Mouse (Mus musculus): Measurements from ENCODE around the gene Nadk.
"Not testable (repeated sequence)": the region's sequence is repeated elsewhere in the genome, so short reads cannot be mapped to it uniquely, and the experiment has no call there.

Nadk gene

DNA sequence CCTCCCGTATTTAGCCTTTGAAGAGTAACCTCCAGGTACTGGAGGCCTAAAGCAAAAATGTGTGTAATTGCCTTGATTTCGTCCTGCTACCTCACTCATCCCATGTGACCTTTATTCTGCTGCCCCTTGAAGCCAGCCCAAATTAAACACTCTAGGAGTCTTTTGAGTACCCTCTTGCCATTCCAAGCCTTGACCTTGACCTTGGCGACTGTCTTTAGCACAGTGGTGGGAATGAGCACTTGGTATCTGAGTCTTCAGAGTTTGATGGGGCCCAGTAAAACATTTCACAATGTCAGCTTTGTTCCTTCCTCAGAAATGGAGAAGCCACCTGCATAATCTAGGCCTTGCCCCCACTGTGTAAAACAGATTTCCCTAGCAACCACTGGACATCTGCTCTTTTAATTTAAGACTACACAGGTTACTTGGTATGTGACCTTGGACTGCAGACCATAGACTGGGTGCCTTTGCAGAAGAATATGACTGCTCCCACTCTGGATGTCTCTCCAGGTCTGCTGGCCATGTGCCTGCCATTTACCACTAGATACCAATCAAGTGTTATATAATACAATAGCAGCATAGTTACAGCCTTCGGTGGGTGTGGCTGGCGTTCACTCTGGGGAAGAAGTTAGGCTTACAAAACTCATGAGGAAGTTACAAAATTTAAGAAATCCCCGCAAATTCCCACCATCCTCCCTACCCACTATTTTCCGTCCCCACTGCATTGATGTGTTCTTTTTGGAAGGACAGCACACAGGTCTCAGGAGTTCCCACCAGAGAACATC, at the start of gene Nadk:
Gene Nadk, plus strand, starts transcription at position 718 of the 782 bp plus-strand sequence.
- DNase-seq: peak; percentile 43

DNA sequence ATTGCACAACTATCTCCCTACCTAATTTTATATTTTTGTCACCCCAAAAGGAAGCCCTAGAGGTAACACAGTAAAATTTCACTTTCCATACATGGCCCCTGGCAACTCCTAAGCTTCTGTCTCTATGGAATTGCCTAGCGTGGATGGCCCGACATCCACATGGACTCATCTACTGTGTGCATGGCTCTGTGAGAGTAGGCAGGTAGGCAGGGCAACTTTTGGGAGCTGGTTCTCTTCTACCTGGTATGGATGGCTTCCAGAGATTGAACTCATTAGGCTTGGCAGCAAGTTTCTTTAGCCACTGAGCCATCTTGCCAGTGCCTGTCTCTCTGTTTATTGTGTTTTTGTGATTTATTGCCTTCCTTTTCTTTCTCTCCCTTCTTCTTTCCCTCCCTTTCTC, 47.4 kb upstream of the Nadk start:
- DNase-seq: no peak

DNA sequence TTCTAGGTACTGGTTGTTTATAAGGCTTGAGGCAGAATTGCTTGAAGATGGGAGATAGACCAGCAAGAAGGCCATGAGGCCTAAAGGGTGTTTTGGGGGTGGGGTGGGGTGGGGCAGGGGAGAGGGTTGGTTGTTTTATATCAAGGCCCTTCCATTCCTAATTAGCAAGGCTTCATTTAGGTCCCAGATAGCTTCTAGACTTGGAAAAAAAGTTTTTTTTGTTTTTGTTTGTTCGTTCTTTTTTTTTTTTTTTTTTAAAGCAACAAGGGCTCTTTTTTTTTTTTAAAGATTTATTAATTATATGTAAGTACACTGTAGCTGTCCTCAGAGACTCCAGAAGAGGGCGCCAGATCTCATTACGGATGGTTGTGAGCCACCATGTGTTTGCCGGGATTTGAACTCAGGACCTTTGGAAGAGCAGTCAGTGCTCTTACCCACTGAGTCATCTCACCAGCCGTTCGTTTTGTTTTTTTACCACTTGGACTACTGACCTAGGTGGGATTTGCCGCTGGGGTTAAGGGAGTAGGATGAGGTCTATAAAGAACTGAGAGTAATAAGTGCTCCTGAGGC, 44.1 kb upstream of the Nadk start:
- no peak for DNase-seq

DNA sequence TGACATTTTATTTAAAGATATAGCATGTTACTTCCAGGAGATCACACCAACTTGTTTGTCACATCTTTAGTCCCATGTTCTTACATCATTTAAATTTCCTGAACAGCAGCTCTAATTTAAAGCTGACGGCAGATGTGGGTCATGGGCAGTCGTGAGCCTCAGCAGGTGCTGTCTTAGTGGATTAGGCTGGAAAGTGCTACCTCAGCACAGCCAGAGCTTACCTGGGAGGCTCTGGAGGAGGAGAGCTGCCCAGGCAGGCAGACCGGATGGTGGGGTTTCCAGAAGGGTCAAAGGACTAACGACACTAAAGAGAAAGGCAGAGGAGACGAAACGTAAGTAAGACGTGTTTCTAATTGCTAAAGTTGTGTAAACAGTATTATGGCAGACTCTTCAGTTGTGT, 39.9 kb upstream of the Nadk start:
- DNase-seq: no peak

DNA sequence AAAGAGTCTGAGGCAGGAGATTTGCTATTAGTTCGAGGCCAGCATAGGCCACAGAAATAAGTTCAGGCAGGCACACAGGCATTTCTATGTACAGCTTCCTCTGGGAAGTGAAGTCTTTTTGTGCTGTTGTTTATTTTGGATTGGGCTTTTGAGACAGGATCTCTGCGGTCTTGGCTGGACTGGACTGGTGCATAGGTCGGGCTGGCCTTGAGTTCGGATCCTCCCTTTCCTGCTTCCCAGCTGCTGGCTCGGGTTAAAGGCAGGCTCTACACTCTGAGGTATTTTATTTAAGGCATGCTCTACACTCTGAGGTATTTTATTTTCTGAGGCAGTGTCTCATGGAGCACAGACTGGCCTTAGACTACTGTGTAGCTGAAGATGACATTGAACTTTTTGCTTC, 36.4 kb upstream of the Nadk start:
- no peak for DNase-seq

DNA sequence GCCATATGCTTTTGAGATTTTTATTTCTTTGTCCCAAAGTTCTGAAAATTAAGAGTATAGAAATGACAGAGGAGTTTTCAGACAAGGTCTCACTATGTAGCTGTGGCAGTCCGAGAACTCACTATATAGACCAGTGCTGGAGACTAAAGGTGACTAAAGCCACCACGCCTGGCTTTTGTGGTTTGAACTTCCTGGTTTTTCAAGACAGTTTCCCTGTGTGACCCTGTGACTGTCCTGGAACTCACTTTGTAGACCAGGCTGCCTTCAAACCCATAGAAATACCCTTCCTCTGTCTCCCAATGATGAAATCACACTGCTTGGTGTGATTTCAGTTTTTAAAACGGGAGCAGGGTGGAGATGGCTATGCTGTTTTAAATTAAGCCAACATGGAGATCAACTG, 32.9 kb upstream of the Nadk start:
- DNase-seq: no peak

DNA sequence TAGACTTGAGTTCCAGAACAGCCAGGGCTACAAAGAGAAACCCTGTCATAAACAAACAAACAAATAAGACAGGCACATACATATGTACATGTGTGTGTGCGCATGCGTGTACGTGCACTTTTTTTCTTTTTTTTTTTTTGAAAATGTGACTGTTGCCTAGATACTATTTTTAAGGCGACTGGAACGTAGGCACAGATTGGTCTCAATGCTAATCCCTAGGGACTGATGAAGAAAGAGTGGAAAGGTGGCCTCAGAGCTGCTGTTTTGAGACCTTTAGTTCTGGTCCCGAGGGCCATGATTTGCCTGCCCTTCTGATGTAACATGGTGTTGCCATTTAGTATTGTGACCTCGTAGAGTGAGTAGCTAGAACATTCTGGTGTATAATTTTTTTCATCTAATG, 12.2 kb upstream of the Nadk start:
- DNase-seq: no peak

DNA sequence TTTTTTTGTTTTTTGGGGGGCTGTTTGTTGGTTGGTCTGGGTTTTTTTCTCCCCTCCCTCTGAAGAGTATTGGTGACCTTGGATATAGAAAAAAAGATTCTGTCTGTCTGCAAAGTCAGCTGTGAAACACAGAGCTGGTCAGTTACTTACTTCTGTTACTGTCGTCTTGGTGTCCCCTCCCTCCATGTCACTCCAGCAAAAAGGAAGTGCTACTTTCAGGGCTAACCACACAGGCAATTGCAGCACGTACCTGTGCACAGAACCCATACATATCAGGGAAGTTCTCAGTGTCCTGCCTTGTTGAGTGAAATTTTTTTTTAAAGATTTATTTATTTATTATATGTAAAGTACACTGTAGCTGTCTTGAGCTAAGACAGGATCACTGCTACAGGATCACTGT, 11.7 kb upstream of the Nadk start:
- DNase-seq: no peak

DNA sequence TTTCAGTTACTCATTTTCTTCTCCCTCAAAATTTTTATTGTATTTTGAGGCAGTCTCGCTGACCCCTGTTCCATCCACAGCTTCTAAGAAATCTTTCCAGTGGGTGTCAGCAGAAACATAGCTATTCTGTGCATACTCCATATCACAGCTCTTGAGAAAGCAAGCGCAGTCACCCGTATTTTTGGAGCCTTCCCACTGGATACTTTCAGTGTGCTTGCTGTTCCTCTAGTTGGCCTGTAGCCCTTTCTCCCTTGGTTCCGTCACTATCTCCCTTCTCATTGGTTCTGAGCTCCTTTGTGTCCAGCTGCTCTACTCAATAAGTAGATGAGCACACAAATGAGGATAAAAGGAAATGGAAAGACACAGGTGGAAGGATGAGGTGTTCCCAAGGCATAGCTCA, 11.1 kb upstream of the Nadk start:
- no peak for DNase-seq

DNA sequence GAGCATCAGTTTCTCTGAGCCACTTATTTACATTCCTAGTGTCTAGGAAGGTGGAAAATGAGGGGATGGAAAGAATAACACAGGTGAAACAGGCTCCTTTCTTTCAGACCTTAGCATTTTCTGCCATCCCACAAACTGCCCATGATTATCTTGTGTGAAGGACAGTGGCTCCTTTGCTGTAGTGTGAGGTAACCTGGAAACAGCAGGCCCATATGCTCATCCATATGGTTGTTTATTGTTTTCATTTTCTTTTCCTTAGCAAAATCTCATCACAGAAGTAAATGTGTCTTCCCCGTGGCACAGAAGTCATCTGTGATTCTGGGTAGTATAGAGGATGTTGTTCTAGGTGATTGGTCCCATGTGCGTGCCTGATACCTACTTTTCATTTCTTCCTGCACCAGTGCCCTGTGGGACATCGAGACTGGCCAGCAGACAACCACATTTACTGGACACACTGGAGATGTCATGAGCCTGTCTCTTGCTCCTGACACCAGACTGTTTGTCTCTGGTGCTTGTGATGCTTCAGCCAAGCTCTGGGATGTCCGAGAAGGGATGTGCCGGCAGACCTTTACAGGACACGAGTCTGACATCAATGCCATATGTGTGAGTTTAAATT, 9.2 kb upstream of the Nadk start:
- no peak for DNase-seq

DNA sequence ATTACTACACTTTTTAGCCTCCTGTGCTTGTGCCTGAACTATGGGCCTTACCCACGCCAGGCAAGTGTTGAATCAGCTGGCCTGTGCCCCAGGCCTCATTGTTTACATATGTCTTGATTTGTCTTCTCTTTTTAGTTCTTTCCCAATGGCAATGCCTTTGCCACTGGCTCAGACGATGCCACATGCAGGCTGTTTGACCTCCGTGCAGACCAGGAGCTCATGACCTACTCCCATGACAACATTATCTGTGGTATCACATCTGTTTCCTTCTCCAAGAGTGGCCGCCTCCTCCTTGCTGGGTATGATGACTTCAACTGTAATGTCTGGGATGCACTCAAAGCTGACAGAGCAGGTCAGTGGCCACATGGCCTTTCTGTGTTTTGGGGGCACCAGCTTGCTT, 7.3 kb upstream of the Nadk start:
- DNase-seq: no peak

DNA sequence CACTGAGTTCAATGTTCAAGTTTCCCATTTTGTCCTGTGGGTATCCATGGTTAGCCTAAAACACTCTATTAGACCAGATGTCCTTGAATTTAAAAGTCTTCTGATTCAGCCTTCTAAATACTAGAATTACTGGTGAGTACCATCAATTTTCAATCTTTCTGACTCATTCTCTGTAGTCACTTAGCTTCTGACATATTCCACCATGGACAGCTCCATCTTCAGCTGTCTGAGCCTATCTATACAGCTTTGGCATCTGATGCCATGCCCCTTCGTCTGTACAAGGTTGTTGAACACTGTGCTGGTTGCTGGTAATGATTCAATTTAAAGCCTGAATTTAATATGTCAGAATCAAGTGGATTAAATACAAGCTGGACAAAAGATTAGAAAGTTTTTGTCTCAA, 6.7 kb upstream of the Nadk start:
- DNase-seq: no peak

DNA sequence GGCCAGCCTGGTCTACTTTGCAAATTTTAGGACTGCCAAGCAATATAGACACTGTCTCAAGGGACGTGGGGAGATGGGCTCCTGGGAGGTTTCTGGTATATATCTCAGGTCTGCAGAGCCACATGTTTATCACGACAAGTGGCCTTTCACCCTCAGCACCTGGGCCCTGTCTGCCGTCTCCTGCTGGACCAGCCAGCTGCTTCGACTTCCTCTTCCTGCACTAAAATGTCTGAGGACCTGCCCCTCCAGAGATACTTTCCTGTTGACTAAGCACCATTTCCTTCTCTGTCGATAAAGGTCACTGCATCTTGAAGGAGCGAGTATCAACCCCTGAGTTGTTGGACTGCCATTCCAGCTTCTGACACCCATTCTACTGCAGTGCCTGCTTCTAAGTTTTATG, 2.7 kb upstream of the Nadk start:
- DNase-seq: no peak

DNA sequence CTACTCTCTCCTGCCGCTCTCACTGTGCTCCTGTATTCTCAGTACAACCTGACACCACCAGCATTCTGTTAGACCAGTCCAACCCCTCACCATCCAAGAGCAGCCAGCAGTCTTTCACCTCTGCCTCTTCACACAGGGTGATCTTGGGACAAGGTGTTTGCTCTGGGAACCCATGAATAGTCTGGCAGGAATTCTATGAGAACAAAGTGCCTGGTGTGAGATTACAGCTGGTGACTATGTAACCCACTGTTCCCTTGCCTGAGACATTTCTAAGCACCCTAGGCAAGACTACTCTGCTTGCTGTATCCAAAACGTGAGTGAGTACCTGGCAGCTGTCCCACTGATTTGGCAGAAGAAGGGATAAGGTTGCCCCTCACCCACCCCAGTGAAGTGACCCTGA, 1.2 kb upstream of the Nadk start:
- DNase-seq: peak; percentile 68

DNA sequence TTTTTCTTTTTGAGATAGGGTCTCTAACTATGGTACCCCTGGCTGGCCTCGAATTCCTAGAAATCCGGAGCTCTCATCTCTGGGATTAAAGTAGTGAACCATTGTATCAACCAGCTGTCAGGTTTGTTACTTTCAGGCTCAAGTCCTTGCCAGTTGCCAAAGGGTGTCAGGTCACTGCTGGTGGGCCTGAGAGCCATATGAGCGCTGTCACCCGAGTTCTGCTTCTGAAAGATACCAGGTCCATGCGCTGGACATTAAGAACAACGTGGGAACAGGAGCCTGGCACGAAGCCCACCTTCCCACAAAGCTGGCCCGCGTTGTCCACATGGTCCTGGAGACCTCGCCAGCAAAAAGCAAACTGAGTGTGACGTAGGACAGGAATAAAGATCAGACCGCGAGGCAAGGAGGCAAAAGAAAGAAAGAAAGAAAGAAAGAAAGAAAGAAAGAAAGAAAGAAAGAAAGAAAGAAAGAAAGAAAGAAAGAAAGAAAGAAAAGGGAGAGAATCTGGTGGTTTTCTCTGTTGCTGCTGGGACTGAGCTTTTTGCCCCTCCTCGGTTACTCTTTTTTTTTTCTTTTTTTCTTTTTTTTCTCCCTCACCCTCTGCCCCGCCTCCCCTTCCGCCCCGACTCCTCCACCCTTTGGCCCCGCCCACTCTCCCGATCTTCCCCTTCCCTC, 684 bp downstream of the Nadk start:
- DNase-seq: peak; percentile 70

DNA sequence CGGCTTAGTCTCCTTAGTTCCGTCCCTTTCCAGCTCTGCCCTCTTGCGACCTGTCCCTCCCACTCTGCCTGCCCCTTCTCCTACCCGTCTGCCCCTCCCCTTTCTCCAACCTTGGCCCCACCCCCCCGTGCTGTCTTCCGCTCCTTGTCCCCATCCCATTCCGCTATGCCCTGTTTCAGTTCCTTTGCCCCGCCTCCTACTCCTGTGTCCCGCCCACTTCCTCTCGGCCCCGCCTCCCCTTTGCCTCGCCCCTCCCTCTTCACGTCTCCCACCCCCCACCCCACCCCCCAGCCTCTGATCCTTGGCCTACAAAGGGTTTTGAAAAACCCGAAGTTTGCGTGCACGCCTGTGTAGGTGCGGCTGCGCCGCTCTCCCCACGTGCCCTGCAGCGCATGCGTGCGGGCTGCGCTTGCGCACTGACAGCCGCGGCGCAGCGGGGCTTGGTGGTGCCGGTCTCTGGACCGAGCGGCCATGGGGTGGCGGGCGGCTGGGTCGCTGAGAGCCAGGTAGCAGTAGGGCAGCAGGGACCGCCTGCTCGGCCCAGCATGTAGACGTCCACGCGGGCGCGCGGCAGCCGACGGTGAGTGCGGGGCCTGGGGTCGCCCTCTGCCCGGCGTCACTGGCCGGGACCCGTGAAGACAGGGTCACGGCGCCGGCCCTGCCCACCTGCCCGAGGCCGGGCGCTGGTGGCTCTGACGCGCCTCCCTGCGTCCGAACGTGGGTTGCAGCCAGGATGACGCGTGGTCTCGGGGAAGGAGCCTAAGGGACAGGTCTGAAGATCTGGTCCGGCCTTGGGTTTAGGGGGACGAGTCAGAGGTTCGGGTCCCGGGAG, 1.4 kb downstream of the Nadk start:
- DNase-seq: peak; percentile 98

DNA sequence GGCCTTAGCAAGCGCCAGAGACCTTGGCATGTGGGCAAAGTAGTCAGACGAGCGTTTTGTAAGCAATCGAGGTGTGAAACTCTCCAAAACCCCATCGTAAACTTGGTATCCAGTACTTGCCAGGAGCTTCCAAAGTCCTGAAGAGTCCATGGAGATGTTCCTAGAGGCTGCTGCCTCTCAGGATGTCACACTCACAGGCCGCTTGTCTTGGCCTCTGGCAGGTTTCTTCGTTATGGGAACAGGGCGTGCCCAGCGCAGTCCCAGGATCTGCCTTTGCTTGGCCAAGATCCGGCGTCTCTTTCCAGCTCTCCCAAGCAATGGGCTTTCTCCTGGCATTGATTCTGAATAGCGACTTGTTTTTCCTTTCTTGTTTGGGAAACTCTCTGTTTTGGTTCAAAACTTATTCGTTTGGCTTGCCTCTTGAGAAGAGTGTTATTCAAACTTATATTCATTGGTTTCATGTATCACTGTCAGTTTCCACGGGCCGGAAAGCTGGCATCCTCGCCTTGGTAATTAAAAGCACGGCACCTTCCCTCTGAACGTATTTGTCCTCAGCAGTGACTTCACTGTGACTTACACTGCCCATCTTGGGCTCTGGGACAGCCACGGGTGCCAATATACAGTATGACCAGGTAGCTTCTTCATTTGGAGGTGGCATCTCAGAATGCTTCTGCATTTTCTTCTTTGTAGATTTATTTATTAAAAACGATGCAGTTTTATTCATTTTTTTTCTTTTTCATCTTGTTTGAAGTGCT, 2.3 kb downstream of the Nadk start:
- DNase-seq: peak; percentile 67

DNA sequence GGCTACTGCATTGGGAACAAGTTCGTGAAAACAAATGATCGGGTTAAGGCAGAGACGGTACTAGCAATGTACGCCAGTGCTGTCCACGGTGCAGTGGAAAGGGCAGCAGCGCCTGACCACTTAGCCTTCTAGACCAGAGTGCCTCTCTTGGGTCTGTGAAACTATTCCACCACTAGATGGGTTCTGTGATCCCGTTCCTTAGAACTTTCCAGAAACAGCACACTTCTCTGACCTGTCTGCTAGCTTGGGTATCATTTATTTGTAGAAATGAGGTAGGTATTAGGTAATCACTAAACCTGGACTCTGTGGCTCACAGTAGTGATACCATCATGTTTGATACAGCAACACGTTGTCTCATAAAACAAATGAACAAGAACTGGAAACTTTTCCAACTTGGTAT, 4.4 kb downstream of the Nadk start:
- DNase-seq: peak; percentile 73

DNA sequence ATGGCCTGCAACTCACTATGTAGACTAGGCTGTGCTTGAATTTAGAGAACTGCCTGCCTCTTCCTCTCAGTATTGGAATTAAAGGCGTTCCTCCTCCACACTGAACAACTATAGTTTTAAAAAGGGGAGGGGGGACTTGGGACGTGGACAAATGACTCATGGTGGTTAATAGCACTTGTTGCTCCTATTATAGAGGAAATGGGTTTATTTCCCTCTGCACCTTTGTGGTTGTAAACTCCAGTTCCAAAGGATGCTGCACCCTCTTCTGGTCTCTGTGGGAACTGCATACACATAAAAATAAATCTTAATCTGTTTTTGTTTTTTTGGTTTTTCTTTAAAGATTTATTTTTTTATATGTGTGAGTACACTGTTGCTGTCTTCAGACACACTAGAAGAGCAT, 6.0 kb downstream of the Nadk start:
- peak; percentile 61 for DNase-seq

DNA sequence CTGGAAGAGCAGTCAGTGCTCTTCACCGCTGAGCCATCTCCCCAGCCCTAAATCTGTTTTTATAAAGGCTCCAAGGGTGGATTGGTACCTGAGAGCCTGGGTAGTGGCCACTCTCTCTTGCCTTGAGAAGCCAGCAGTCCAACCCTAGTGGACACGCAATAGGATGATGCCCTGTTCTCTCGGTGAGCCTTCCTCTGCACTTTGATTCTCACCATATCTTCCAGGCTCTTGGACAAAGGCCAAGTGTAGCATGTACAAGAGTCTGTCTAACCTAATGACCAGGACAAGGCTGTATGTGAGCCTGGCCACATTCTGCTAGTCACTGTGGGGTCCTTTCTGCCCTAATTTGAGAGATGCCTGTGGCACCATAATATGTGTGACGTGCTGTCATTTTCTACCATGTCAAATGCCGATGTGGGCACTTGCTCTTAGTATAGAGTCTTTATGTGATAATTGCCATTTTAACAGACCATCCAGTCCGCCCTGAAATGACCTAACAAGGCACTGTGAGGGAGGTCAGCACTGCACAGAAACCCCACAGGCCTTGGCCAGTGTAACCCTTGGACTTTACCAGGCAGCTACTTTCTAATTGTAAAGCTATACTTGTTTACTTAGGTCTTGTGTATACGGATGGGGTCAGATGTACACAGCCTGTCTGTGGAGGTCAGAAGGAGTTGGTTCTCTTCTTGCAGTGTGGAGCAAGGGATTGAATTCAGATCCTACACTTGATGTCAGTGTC, 6.6 kb downstream of the Nadk start:
- no peak for DNase-seq

DNA sequence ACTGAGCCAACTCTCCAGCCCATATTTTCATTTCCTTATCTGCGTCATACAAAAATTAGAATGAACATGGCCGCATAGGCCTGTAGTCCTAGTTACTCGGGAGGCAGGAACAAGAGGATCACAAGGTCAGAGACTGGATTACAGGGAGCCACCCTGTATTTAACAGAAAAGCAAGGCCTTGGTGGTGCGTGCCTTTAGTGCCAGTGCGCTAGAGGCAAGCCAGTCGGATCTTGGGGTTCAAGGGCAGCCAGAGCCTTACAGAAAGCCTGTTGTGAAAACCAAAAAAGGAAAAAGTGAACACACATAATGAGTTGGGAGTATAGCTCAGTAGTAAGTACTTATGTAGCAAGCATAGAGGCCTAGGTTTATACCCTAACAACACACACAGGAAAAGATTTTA, 7.6 kb downstream of the Nadk start:
- DNase-seq: no peak

DNA sequence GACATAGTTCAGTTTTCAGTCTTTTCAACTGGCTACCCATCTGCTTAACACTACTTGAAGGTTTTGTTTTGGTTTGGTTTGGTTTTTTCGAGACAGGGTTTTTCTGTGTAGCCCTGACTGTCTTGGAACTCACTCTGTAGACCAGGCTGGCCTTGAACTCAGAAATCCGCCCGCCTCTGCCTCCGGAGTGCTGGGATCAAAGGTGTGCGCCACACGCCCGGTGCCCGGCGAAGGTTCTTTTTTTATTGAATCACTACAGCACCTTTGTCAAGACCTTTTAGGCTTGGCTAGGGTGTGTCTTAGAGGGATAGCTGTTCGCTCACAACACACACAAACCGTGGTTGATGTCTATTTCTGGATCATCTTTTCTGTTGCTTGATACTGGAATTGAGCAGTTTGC, 8.1 kb downstream of the Nadk start:
- not testable (repeated sequence) for DNase-seq
